Mouse (Mus musculus): ENCODE results near the gene Utp4. TPM values are rescaled to one million over a fixed set of nuclear protein-coding genes. Genes with fewer than 3 reads are reported as not detected.
A peak's percentile ranks its signal among the peaks of the same experiment; 100 is the strongest.

Gene Utp4
- polyA plus RNA-seq (2016; fragmentation: Nextera tagmentation; extraction: Ambion mirVana) = 46.6 and 47.0 TPM in 2 replicates

GRCm38 (mm10) chr8:106893481-106894156, at the start of gene Utp4:
TSS of gene Utp4 (plus strand) at chr8:106893636.
- no peaks in the 10 kb centered on the region for H3K27me3 ChIP-seq (replicated peaks)
- H3K4me3 ChIP-seq = peak within 1 kb of the TSS; percentile 93
- H3K4me1 ChIP-seq (replicated peaks) = peaks cover 36% of the 10 kb centered on the region
- H3K9me3 ChIP-seq (replicated peaks) = no peaks in the 10 kb centered on the region
- peak within 1 kb of the TSS; percentile 90 for H3K4me2 ChIP-seq
- peak within 1 kb of the TSS; percentile 97 for H3K27ac ChIP-seq (ENCODE audit: poor library complexity, severe bottlenecking)
- peak within 1 kb of the TSS; percentile 97 for H3K9ac ChIP-seq
- under 1% methylated on average over 63 of the region's 63 CpGs for WGBS
- H3K36me3 ChIP-seq = peaks cover 40% of the 10 kb centered on the region
- ATAC-seq (ENCODE audit: insufficient number of reproducible peaks, low FRiP score) = peak; percentile 92

DNA sequence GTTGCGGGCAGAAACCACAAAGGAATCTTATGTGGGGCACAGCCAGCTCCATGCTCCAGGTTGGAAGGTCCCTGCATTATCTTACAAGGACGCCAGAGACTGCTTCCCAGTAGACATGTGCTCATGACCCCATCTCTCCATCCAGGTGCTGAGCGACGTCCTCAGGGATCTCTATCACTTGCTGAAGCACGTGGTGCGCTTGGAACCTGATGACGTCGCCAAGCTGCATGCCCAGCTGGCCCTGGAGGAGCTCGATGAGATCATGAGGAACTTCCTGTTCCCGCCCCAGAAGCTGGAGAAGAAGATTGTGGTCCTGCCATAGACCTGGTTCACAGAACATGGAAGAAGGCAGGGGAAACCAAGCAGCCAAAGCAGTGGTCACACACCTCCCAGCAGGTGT, 43.4 kb upstream of the Utp4 start:
- no peak overlapping the region for H3K27ac ChIP-seq (ENCODE audit: poor library complexity, severe bottlenecking)
- no peak overlapping the region for H3K4me3 ChIP-seq
- no peaks in the 10 kb centered on the region for H3K36me3 ChIP-seq
- no peak for ATAC-seq (ENCODE audit: insufficient number of reproducible peaks, low FRiP score)
- peaks cover 11% of the 10 kb centered on the region for H3K4me1 ChIP-seq (replicated peaks)
- no peaks in the 10 kb centered on the region for H3K27me3 ChIP-seq (replicated peaks)
- WGBS = 69% methylated on average over 10 of the region's 10 CpGs
- H3K9ac ChIP-seq = no peak overlapping the region
- H3K9me3 ChIP-seq (replicated peaks) = no peaks in the 10 kb centered on the region
- no peak overlapping the region for H3K4me2 ChIP-seq

DNA sequence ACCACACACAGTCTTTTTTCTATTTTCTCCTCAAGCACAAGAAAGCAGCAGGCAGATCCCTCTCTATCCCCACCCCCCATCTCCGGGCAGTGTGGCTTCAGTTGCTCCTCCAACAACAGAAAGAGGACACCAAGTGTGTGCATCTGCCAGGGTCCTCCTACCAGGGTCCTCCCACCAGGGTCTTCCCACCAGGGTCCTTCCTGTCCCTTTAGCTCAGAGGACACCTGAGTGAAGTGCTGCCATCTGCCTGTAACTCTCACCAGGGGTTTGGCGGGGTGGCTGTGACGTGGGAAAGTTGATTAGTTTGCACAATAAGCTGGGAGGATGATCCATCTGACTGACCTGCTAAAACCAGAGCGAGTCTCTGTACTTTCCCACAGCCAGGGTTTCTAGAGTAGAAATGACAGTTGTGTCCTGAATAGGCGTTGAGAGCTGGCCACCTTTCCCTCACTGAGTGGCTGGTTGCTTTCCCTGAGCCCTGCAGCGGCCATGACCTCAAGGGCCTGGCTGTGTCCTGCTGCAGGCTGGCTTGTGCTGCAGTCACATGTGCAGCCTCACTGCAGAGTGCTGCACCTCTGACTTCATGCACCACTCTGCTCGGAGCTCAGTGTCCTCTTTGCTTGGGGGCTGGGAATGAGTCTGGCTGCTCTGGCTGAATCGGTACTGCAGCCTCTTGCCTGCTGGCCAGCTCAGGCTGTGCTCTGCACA, 38.7 kb upstream of the Utp4 start:
- H3K9ac ChIP-seq = no peak overlapping the region
- H3K27ac ChIP-seq (ENCODE audit: poor library complexity, severe bottlenecking) = peak overlapping the region; percentile 18; the same call in 1 of the 2 replicates
- no peaks in the 10 kb centered on the region for H3K27me3 ChIP-seq (replicated peaks)
- H3K4me3 ChIP-seq = no peak overlapping the region
- no peaks in the 10 kb centered on the region for H3K9me3 ChIP-seq (replicated peaks)
- peaks cover 15% of the 10 kb centered on the region for H3K4me1 ChIP-seq (replicated peaks)
- no peaks in the 10 kb centered on the region for H3K36me3 ChIP-seq
- ATAC-seq (ENCODE audit: insufficient number of reproducible peaks, low FRiP score) = no peak
- H3K4me2 ChIP-seq = no peak overlapping the region
- WGBS = 32% methylated on average over 8 of the region's 8 CpGs

GRCm38 (mm10) chr8:106855242-106855562, 38.2 kb upstream of the Utp4 start:
- 81% methylated on average over 3 of the region's 3 CpGs for WGBS
- ATAC-seq (ENCODE audit: insufficient number of reproducible peaks, low FRiP score) = no peak
- no peaks in the 10 kb centered on the region for H3K9me3 ChIP-seq (replicated peaks)

GRCm38 (mm10) chr8:106862845-106863244, 30.6 kb upstream of the Utp4 start:
- Histone ChIP-seq H3K9me3 (replicated peaks) (no peaks in the 10 kb centered on the region), H3K4me1 (replicated peaks) (no peaks in the 10 kb centered on the region), H3K27me3 (replicated peaks) (peaks cover 7% of the 10 kb centered on the region; the same call in 1 of the 2 replicates), H3K9ac (no peak overlapping the region), H3K4me2 (no peak overlapping the region), H3K36me3 (no peaks in the 10 kb centered on the region), H3K27ac (ENCODE audit: poor library complexity, severe bottlenecking) (no peak overlapping the region), H3K4me3 (no peak overlapping the region)
- WGBS = 87% methylated on average over 10 of the region's 10 CpGs
- ATAC-seq (ENCODE audit: insufficient number of reproducible peaks, low FRiP score) = no peak

More at GRCm38 (mm10) chr8:106855242-106855562, 38.2 kb upstream of the Utp4 start:
- H3K4me1 ChIP-seq (replicated peaks) = peaks cover 12% of the 10 kb centered on the region
- H3K36me3 ChIP-seq = no peaks in the 10 kb centered on the region
- H3K27ac ChIP-seq (ENCODE audit: poor library complexity, severe bottlenecking) = no peak overlapping the region
- no peaks in the 10 kb centered on the region for H3K27me3 ChIP-seq (replicated peaks)
- no peak overlapping the region for H3K4me3 ChIP-seq
- H3K4me2 ChIP-seq = no peak overlapping the region
- no peak overlapping the region for H3K9ac ChIP-seq

DNA sequence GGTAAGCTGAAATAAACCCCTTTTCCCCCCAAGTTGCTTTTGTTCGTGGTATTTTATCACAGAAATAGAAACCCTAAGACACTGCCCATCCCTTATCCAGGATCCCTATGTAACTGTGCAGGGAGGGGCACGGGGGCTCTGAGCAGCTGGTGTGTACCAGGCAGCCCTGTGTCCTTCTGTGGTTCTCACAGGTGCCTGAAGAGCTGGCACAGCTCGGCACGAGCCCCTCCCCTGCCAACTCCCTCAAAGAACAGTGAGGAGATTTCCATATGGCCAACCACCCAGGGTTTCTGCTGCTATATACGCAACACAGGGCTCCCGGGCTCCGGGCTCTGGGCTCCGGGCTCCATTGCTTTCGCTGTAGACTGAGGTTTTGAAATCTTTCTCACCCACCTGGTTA, 28.1 kb upstream of the Utp4 start:
- Histone ChIP-seq H3K4me1 (replicated peaks) (0 out of 2 replicates have a peak, but pooled peaks cover 3% of the 10 kb centered on the region), H3K9ac (no peak overlapping the region)
- WGBS = 76% methylated on average over 9 of the region's 9 CpGs

GRCm38 (mm10) chr8:106870051-106870450, 23.4 kb upstream of the Utp4 start, which contains the start of gene Has3:
TSS of gene Has3 (plus strand) at chr8:106870242.
- Histone ChIP-seq H3K27ac (ENCODE audit: poor library complexity, severe bottlenecking) (no peak within 1 kb of the TSS), H3K27me3 (replicated peaks) (peaks cover 46% of the 10 kb centered on the region), H3K4me3 (peak within 1 kb of the TSS; percentile 60), H3K9ac (peak within 1 kb of the TSS; percentile 71), H3K36me3 (peaks cover 13% of the 10 kb centered on the region), H3K4me1 (replicated peaks) (peaks cover 27% of the 10 kb centered on the region), H3K4me2 (peak within 1 kb of the TSS; percentile 98), H3K9me3 (replicated peaks) (no peaks in the 10 kb centered on the region)
- WGBS = under 1% methylated on average over 18 of the region's 18 CpGs
- ATAC-seq (ENCODE audit: insufficient number of reproducible peaks, low FRiP score) = no peak

More for the DNA sequence above, 28.1 kb upstream of the Utp4 start:
- Histone ChIP-seq H3K27ac (ENCODE audit: poor library complexity, severe bottlenecking) (no peak overlapping the region), H3K4me2 (no peak overlapping the region), H3K27me3 (replicated peaks) (peaks cover 25% of the 10 kb centered on the region), H3K36me3 (no peaks in the 10 kb centered on the region), H3K9me3 (replicated peaks) (no peaks in the 10 kb centered on the region), H3K4me3 (no peak overlapping the region)
- ATAC-seq (ENCODE audit: insufficient number of reproducible peaks, low FRiP score) = no peak

DNA sequence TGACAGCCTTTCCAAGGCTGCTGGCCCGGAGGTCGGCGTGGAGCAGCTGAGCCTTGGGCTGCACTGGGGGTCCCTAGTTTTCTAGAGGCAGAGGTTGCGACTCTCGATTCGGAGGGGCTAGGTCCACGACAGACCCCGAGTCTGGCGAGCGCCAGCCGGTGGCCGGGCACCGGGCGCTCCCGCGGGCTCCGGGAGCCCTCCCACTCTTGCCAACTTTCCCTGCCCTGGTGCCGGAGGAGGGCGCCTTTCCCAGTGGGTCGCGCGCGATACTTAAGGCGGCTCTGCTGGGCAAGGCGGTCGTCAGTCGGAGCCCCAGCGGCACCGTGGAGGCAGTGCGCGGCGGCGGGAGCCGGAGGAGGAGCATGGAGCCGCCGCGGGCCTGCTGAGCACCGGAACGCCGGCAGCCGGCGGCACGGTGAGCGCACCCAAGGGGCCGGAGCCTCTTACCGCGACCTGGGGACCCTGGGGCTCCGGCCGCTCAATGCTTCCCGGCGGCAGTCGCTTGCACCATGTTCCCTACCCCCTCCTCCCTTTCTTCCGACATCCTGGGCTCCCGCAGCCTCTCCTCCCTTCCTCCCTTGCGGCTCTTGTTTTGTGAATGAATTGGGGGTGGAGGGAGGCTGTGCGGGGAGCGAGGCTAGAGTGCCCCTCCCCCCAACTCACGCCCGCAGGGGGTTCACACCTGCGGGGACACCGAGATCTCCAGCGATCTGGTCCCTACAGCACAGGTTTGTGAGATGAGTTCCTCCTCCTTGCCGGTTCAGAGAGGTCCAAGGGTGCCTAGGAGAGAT, 22.7 kb upstream of the Utp4 start:
- Histone ChIP-seq H3K4me1 (replicated peaks) (peaks cover 30% of the 10 kb centered on the region), H3K9me3 (replicated peaks) (no peaks in the 10 kb centered on the region), H3K4me2 (peak overlapping the region; percentile 98), H3K4me3 (peak overlapping the region; percentile 60), H3K27me3 (replicated peaks) (peaks cover 46% of the 10 kb centered on the region), H3K27ac (ENCODE audit: poor library complexity, severe bottlenecking) (no peak overlapping the region), H3K36me3 (peaks cover 13% of the 10 kb centered on the region), H3K9ac (peak overlapping the region; percentile 71)
- under 1% methylated on average over 63 of the region's 63 CpGs for WGBS
- 0 out of 2 replicates have a peak, but pooled peaks have one; percentile 43 for ATAC-seq (ENCODE audit: insufficient number of reproducible peaks, low FRiP score)

DNA sequence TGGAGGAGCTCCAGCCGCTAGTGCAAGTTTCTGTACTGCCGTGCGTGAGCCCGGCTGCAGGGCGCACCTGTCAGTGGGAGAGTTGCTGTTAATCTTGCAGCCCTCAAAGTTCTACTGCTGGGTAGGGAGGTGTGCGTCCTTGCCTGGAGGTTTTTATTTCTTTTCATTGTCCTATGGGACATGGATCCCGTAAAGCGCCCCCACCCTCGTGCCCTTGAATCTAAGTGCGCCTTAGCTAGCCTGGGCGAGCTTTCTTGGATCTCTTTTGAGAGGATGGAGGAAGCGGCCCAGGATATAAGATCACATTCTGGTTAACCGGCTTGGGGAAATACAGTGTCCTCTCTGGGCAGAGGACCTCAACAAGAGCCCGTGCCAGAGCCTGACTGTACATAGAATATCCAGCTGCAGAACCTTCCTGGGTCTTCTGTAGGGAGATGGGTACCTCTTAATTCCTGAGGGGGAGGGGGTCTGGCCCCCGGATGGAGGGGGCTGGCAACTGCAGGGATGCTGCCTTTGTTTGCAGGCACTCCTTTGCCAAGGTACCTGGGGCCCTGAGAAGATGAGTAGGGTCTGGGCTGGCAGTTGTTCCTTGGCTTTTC, 22.0 kb upstream of the Utp4 start:
- Histone ChIP-seq H3K9me3 (replicated peaks) (no peaks in the 10 kb centered on the region), H3K4me1 (replicated peaks) (peaks cover 37% of the 10 kb centered on the region), H3K9ac (peak overlapping the region; percentile 71; the same call in 1 of the 2 replicates), H3K4me3 (peak overlapping the region; percentile 60), H3K4me2 (peak overlapping the region; percentile 98), H3K27me3 (replicated peaks) (peaks cover 46% of the 10 kb centered on the region), H3K36me3 (peaks cover 16% of the 10 kb centered on the region), H3K27ac (ENCODE audit: poor library complexity, severe bottlenecking) (no peak overlapping the region)
- peak; percentile 23; the same call in 1 of the 2 replicates for ATAC-seq (ENCODE audit: insufficient number of reproducible peaks, low FRiP score)
- 2% methylated on average over 15 of the region's 15 CpGs for WGBS

DNA sequence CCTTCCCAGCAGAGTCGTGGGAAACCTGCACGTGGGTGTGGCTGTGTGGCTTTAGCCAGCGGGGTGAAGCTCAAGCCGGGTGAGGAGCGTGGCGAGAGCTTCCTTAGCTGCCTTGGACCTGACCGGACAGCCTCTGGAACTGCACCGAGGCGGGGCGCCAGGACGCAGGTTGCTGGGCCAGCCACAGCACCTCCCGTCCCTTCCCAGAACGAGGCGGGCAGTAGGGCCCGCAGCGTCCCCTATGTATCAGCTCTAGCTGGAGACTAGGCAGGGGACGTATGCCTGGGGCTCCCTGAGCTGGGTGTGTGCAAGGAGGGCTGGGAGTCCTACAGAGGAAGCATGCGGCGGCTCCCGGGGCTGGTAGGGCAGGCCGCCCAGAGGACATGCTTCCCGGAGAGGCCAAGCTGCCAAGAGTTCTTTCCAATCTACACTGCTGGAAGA, 21.5 kb upstream of the Utp4 start:
- ATAC-seq (ENCODE audit: insufficient number of reproducible peaks, low FRiP score) = peak; percentile 67; the same call in 1 of the 2 replicates
- peaks cover 42% of the 10 kb centered on the region for H3K4me1 ChIP-seq (replicated peaks)
- H3K4me2 ChIP-seq = peak overlapping the region; percentile 98
- H3K9ac ChIP-seq = peak overlapping the region; percentile 5
- H3K27me3 ChIP-seq (replicated peaks) = peaks cover 45% of the 10 kb centered on the region
- H3K36me3 ChIP-seq = peaks cover 16% of the 10 kb centered on the region
- peak overlapping the region; percentile 60 for H3K4me3 ChIP-seq
- H3K27ac ChIP-seq (ENCODE audit: poor library complexity, severe bottlenecking) = no peak overlapping the region
- under 1% methylated on average over 22 of the region's 22 CpGs for WGBS
- H3K9me3 ChIP-seq (replicated peaks) = no peaks in the 10 kb centered on the region

Measured in heart, embryonic 12.5 days (tissue).